Mouse (Mus musculus) lung, embryonic 15.5 days (tissue): ENCODE data around the gene Map3k6. TPM values are rescaled to one million over a fixed set of nuclear protein-coding genes. Genes with fewer than 3 reads are reported as not detected.

ENCODE experiments used
- microRNA-seq: library from miRNA; unstranded; fragments of <30 nt; microRNA quantifications from one replicate; pipeline ENCODE4, GENCODE M21; 2016
- polyA plus RNA-seq: library from polyadenylated mRNA; unstranded; fragments of >200 nt; fragmentation: Nextera tagmentation; extraction: Ambion mirVana; gene quantifications from 2 replicates; pipeline ENCODE4 v1.2.1, GENCODE M21; 2015

Map3k6 gene
- polyA plus RNA-seq, 1 experiment from 2014 or later, result 3.0 TPM

Small RNA genes lying within 50 kb of the gene (microRNA-seq; reads per million reads assigned to microRNA genes)
- gene Mir7017, result 1.3 reads per million

Other genes with a start within 250 kb of the Map3k6 start
- gene Ahdc1, start 229.6 kb upstream of the Map3k6 start, polyA plus RNA-seq, result 8.5 and 10.5 TPM in 2 replicates
- gene Wasf2, start 110.3 kb upstream of the Map3k6 start, polyA plus RNA-seq, result 120 and 136 TPM in 2 replicates
- gene Cd164l2, start 28.7 kb upstream of the Map3k6 start, polyA plus RNA-seq, result 8.2 and 8.5 TPM in 2 replicates
- gene Gpr3, start 28.3 kb upstream of the Map3k6 start, polyA plus RNA-seq, result 0.10 TPM in 1 of 2 replicates, not detected in the other
- 1.1 and 2.1 TPM in 2 replicates for gene Sytl1, start 22.3 kb downstream of the Map3k6 start, polyA plus RNA-seq
- gene Tmem222, start 37.0 kb downstream of the Map3k6 start, polyA plus RNA-seq, result 79.8 and 81.9 TPM in 2 replicates
- gene Wdtc1, start 112.7 kb downstream of the Map3k6 start, polyA plus RNA-seq, result 10.8 and 11.2 TPM in 2 replicates
- 7.6 and 8.3 TPM in 2 replicates for gene Slc9a1, start 128.9 kb downstream of the Map3k6 start, polyA plus RNA-seq
- gene Tent5b, start 239.3 kb downstream of the Map3k6 start, polyA plus RNA-seq, result 1.5 and 1.9 TPM in 2 replicates